Mouse (Mus musculus) embryonic facial prominence, embryonic 15.5 days (tissue): ENCODE measurements around the gene Hacl1. TPM values are rescaled to one million over a fixed set of nuclear protein-coding genes. Genes with fewer than 3 reads are reported as not detected.
"Not testable (repeated sequence)": the region's sequence is repeated elsewhere in the genome, so short reads cannot be mapped to it uniquely, and the experiment has no call there.

Source experiments
- ATAC-seq: fragments of 200-750 bp; cut with Nextera tagmentation; 2 replicates; pipeline ENCODE4 v1.8.0; 2017; ENCODE audit warnings: low read depth, moderate TSS enrichment; ENCODE audit not compliant: insufficient number of reproducible peaks, low FRiP score, low TSS enrichment
- H3K27ac ChIP-seq: fragments of 300-500 bp; sonication (generic); replicated peaks from 2 replicates; pipeline ENCODE4 v1.5.1; 2015; ENCODE audit warnings: mild to moderate bottlenecking, inconsistent platforms
- H3K27me3 ChIP-seq: fragments of 300-500 bp; sonication (generic); 2 replicates; pipeline ENCODE4 v1.6.1; 2015; ENCODE audit warnings: inconsistent platforms
- H3K36me3 ChIP-seq: fragments of 300-500 bp; sonication (generic); 2 replicates; pipeline ENCODE4 v1.6.1; 2015; ENCODE audit warnings: mild to moderate bottlenecking, inconsistent platforms
- H3K4me1 ChIP-seq: fragments of 300-500 bp; sonication (generic); 2 replicates; pipeline ENCODE4 v1.6.1; 2015; ENCODE audit warnings: inconsistent platforms
- H3K4me2 ChIP-seq: fragments of 300-500 bp; sonication (generic); replicated peaks from 2 replicates; pipeline ENCODE4 v1.6.1; 2015; ENCODE audit warnings: mild to moderate bottlenecking, inconsistent platforms
- H3K4me3 ChIP-seq: fragments of 300-500 bp; sonication (generic); replicated peaks from 2 replicates; pipeline ENCODE4 v1.5.1; 2015; ENCODE audit warnings: mild to moderate bottlenecking, inconsistent platforms
- H3K9ac ChIP-seq: fragments of 300-500 bp; sonication (generic); 2 replicates; pipeline ENCODE4 v1.6.1; 2015; ENCODE audit warnings: inconsistent platforms
- H3K9me3 ChIP-seq: fragments of 300-500 bp; sonication (generic); replicated peaks from 2 replicates; pipeline ENCODE4 v1.6.1; 2016; ENCODE audit warnings: inconsistent platforms
- WGBS: fragments of 180-500 bp; shearing (Covaris S2); methylation state at CpG from one replicate; pipeline ENCODE4 v1.1.7; 2015; 5-methylcytosine and 5-hydroxymethylcytosine counted together
- polyA plus RNA-seq: library from polyadenylated mRNA; unstranded; fragments of >200 nt; fragmentation: Nextera tagmentation; extraction: Ambion mirVana; gene quantifications from 2 replicates; pipeline ENCODE4 v1.2.1, GENCODE M21; 2015

The Hacl1 gene
- polyA plus RNA-seq, 1 experiment from 2014 or later: 13.3 TPM

DNA sequence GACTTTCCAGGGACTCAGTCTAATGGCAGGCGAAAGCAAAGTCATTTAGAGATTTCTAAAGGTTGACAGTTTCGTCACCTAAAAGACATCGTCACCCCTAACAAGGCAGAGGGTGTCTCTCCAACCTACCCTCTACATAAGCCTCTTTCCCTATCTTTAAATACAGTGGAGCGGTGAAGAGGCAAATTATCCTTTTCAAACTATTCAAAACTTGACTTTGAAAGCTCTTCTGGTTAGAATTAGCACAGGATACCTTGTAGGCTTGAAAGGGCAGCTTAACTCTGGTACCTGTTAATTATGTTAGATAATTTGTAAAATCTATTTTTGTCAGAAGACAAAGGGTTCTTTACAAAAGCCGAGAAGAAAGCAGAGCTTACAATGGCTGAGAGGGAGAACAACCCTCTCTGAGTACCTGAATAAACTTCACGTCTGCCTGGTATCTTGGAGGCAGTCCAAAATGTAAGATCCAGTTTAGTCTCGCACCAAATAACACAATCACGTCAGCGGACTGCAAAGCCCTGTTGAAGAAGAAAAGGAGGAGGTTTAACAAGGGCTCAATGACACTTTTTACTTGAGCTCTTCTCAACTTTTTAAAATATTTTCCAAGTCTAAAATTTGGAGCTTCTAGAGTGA is 20.4 kb downstream of the Hacl1 start:
- no peak overlapping the region for H3K9ac ChIP-seq
- H3K9me3 ChIP-seq: no peaks in the 10 kb centered on the region
- H3K4me2 ChIP-seq: no peak overlapping the region
- no peak for ATAC-seq
- H3K36me3 ChIP-seq: 0 out of 2 replicates have a peak, but pooled peaks cover 5% of the 10 kb centered on the region
- H3K27ac ChIP-seq: no peak overlapping the region
- no peaks in the 10 kb centered on the region for H3K4me1 ChIP-seq
- H3K4me3 ChIP-seq: no peak overlapping the region
- no peaks in the 10 kb centered on the region for H3K27me3 ChIP-seq
- WGBS: 63% methylated on average over 9 of the region's 9 CpGs

GRCm38 (mm10) chr14:31617997-31618396 is 23.1 kb downstream of the Hacl1 start:
- no peaks in the 10 kb centered on the region for H3K9me3 ChIP-seq
- no peak overlapping the region for H3K4me2 ChIP-seq
- 0 out of 2 replicates have a peak, but pooled peaks cover 5% of the 10 kb centered on the region for H3K36me3 ChIP-seq
- no peak overlapping the region for H3K4me3 ChIP-seq
- no peak overlapping the region for H3K27ac ChIP-seq
- 74% methylated on average over 3 of the region's 3 CpGs for WGBS
- H3K4me1 ChIP-seq: no peaks in the 10 kb centered on the region
- H3K9ac ChIP-seq: no peak overlapping the region
- no peak for ATAC-seq
- no peaks in the 10 kb centered on the region for H3K27me3 ChIP-seq

- H3K9ac ChIP-seq: no peak overlapping the region
- no peaks in the 10 kb centered on the region for H3K9me3 ChIP-seq
- WGBS: 81% methylated on average over 9 of the region's 9 CpGs
- no peaks in the 10 kb centered on the region for H3K27me3 ChIP-seq
- H3K4me1 ChIP-seq: no peaks in the 10 kb centered on the region
- no peak overlapping the region for H3K27ac ChIP-seq
- 0 out of 2 replicates have a peak, but pooled peaks cover 5% of the 10 kb centered on the region for H3K36me3 ChIP-seq
- no peak for ATAC-seq
- H3K4me2 ChIP-seq: no peak overlapping the region
- H3K4me3 ChIP-seq: no peak overlapping the region
Observed at GRCm38 (mm10) chr14:31617204-31617603, 23.9 kb downstream of the Hacl1 start.

GRCm38 (mm10) chr14:31613671-31614070 is 27.4 kb downstream of the Hacl1 start:
- Histone ChIP-seq H3K4me1 (no peaks in the 10 kb centered on the region), H3K27ac (no peak overlapping the region), H3K4me3 (no peak overlapping the region), H3K9me3 (no peaks in the 10 kb centered on the region), H3K36me3 (no peaks in the 10 kb centered on the region), H3K9ac (no peak overlapping the region), H3K4me2 (no peak overlapping the region), H3K27me3 (no peaks in the 10 kb centered on the region)
- no peak for ATAC-seq
- 72% methylated on average over 5 of the region's 5 CpGs for WGBS

DNA sequence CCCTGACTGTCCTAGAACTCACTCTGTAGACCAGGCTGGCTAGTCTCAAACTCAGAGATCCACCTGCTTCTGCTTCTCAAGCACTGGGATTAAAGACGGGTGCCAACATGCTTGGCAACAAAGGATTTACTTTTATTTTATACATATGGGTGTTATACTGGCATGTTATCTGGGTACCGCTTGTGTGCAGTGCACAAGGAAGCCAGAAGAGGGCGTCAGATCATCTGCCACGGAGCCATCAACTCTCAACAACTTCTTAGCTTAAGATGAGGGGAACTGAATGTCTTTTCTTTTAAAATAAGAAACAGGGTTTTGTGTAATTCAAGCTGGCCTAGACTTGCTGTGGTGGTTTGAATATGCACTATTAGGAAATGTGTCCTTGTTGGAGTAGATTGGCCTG is 29.1 kb downstream of the Hacl1 start:
- H3K4me2 ChIP-seq: no peak overlapping the region
- WGBS: 64% methylated on average over 4 of the region's 4 CpGs
- ATAC-seq: no peak

DNA sequence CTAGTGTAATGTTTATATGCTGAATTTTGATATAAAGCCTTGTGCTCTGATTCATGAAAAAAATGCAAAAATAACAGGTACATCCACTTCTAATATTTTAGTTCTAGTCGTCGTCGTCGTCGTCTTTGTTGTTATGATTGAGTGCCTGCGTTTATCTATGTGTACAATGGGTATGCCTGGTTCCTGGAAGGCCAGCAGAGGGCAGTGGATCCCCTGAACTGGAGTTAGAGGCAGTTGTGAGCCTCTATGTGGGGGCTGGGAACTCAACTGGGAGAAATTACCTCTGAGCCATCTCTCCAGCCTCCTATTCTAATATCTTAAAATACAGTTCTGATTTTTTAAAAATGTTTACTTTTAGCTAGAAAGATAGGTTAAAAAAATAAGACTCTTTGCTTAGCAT is 35.6 kb downstream of the Hacl1 start:
- no peak overlapping the region for H3K4me2 ChIP-seq
- no peak overlapping the region for H3K9ac ChIP-seq
- no peak overlapping the region for H3K27ac ChIP-seq
- no peak overlapping the region for H3K4me3 ChIP-seq
- no peak for ATAC-seq
- WGBS: 61% methylated on average over 6 of the region's 6 CpGs
- H3K27me3 ChIP-seq: no peaks in the 10 kb centered on the region
- no peaks in the 10 kb centered on the region for H3K4me1 ChIP-seq
- H3K9me3 ChIP-seq: no peaks in the 10 kb centered on the region
- H3K36me3 ChIP-seq: no peaks in the 10 kb centered on the region

More for the DNA sequence above, 29.1 kb downstream of the Hacl1 start:
- Histone ChIP-seq H3K27me3 (no peaks in the 10 kb centered on the region), H3K36me3 (no peaks in the 10 kb centered on the region), H3K4me1 (no peaks in the 10 kb centered on the region), H3K27ac (no peak overlapping the region), H3K4me3 (no peak overlapping the region), H3K9ac (no peak overlapping the region), H3K9me3 (no peaks in the 10 kb centered on the region)

DNA sequence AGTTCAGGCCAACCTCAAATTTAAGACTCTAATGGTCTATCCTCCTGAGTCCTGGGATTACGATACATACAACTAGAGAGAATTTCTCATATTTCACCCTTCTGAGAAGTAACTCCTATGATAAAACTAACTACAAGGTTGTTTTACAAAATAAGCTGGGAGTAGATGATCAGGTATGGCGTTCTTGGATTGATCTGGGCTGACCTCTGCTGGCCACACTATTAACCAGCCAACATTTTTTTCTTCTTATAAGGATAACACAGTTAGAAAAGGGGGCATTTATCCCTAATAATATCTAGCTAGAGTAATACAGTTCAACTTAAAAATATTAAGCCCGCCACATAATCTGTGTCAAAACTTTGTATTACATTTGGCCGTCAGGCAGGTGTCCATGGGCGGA is 36.2 kb downstream of the Hacl1 start:
- no peak overlapping the region for H3K27ac ChIP-seq
- WGBS: 74% methylated on average over 5 of the region's 5 CpGs
- H3K27me3 ChIP-seq: no peaks in the 10 kb centered on the region
- no peaks in the 10 kb centered on the region for H3K4me1 ChIP-seq
- no peak overlapping the region for H3K4me2 ChIP-seq
- no peak for ATAC-seq
- no peaks in the 10 kb centered on the region for H3K36me3 ChIP-seq
- no peak overlapping the region for H3K9ac ChIP-seq
- H3K4me3 ChIP-seq: no peak overlapping the region
- no peaks in the 10 kb centered on the region for H3K9me3 ChIP-seq

DNA sequence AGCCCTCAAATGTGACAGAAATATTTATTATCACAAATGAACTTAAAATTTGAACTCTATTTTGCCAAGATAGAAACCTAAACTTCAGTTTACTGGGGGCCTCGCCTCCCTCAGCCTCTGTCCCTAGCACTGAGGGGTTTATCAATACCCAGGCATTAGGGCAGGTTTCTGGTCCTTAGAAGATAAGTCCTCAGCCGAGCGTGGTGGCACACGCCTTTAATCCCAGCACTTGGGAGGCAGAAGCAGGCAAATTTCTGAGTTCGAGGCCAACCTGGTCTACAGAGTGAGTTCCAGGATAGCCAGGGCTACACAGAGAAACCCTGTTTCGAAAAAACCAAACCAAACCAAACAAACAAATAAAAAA is 38.5 kb downstream of the Hacl1 start:
- not testable (repeated sequence) for H3K4me3 ChIP-seq, ATAC-seq, H3K36me3 ChIP-seq, H3K27me3 ChIP-seq, H3K9me3 ChIP-seq, H3K4me1 ChIP-seq, H3K27ac ChIP-seq, H3K4me2 ChIP-seq, H3K9ac ChIP-seq
- WGBS: 83% methylated on average over 6 of the region's 6 CpGs

- Histone ChIP-seq H3K4me1 (no peaks in the 10 kb centered on the region), H3K36me3 (no peaks in the 10 kb centered on the region), H3K9me3 (no peaks in the 10 kb centered on the region), H3K27me3 (no peaks in the 10 kb centered on the region), H3K27ac (no peak overlapping the region), H3K4me3 (no peak overlapping the region), H3K9ac (no peak overlapping the region), H3K4me2 (no peak overlapping the region)
- 88% methylated on average over 14 of the region's 14 CpGs for WGBS
- no peak for ATAC-seq
Observed at GRCm38 (mm10) chr14:31601908-31602615, 39.0 kb downstream of the Hacl1 start.

- H3K9me3 ChIP-seq: no peaks in the 10 kb centered on the region
- no peak overlapping the region for H3K4me3 ChIP-seq
- no peaks in the 10 kb centered on the region for H3K36me3 ChIP-seq
- no peaks in the 10 kb centered on the region for H3K27me3 ChIP-seq
- no peak overlapping the region for H3K9ac ChIP-seq
- WGBS: 94% methylated on average over 4 of the region's 4 CpGs
- no peak overlapping the region for H3K4me2 ChIP-seq
- H3K27ac ChIP-seq: no peak overlapping the region
- no peak for ATAC-seq
- H3K4me1 ChIP-seq: no peaks in the 10 kb centered on the region
Observed at GRCm38 (mm10) chr14:31597446-31597845, 43.6 kb downstream of the Hacl1 start.

GRCm38 (mm10) chr14:31596408-31596807 is 44.7 kb downstream of the Hacl1 start:
- Histone ChIP-seq H3K27ac (no peak overlapping the region), H3K27me3 (no peaks in the 10 kb centered on the region), H3K4me3 (no peak overlapping the region), H3K9ac (no peak overlapping the region), H3K4me2 (no peak overlapping the region), H3K4me1 (no peaks in the 10 kb centered on the region), H3K36me3 (no peaks in the 10 kb centered on the region), H3K9me3 (no peaks in the 10 kb centered on the region)
- 71% methylated on average over 7 of the region's 7 CpGs for WGBS
- no peak for ATAC-seq

DNA sequence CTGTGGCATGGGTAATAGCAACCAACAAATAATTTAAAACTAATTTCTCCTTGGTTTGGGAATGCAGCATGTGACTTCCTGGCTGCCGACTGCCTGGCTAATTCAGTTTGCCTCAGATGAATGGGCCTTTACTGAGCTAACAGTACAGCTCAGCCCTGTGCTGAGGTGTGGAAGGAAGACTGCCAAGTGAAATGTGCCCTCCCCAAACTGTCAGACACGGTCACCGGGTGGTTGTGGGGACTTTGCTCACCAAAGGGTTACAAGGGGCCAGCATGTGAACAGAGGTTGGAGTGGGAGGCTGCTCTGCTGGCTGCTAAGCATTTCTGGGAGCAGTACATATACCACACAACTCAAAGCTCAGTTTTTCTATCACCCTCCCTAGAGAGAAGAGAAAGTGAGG is 46.4 kb downstream of the Hacl1 start:
- WGBS: 63% methylated on average over 3 of the region's 3 CpGs
- Histone ChIP-seq H3K4me3 (no peak overlapping the region), H3K4me1 (no peaks in the 10 kb centered on the region), H3K9ac (no peak overlapping the region), H3K4me2 (no peak overlapping the region), H3K9me3 (no peaks in the 10 kb centered on the region), H3K36me3 (no peaks in the 10 kb centered on the region), H3K27me3 (no peaks in the 10 kb centered on the region), H3K27ac (no peak overlapping the region)
- ATAC-seq: peak; percentile 51
